Mouse (Mus musculus): ENCODE results near the gene Retnlb. TPM values are rescaled to one million over a fixed set of nuclear protein-coding genes. Genes with fewer than 3 reads are reported as not detected.
"Not testable (repeated sequence)": the region's sequence is repeated elsewhere in the genome, so short reads cannot be mapped to it uniquely, and the experiment has no call there.

The Retnlb gene
- not detected for total RNA-seq (2021)

DNA sequence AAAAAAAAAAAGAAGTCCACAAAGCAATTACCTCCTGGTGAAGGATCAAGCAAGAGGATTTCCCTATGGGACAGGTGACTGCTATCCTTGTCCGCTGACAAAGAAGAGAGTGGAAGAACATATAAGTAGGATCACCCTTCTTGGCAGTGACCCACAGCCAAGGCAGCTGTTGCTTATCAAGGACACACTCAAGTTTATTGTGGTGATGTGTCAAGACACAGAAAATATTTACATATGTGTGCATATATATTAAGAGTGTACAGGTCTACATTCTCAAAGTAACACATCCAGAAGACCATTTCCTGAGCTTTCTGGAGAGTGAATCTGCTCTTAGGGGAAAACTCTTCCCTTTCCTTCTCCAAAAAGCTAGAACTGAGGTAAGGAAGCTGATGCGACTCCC is at the start of gene Retnlb:
Gene Retnlb (plus strand): TSS at position 162 of the 400 bp plus-strand sequence.
- no peak for DNase-seq (ENCODE audit: extremely low spot score in 1 of 2, low spot score in 1 of 2)

DNA sequence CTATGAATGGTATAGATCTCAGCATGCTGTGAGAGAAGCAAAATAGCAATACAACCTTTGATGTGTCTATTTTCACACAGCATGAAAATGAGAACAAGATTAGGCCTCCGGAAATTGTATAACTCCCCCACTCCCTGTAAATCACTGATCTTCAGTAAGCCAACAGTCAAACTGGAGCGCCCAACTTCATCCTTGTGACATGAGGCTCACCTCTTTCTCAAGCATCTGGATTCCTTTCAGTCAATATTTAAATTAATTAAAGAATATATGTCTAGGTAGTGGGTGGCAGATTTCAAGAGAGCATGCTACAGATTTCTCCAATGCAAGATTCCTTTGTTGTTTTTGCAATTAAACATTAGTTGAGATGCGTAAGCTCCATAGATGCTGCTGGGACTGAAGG is 47.5 kb upstream of the Retnlb start:
- DNase-seq (ENCODE audit: extremely low spot score in 1 of 2, low spot score in 1 of 2), result no peak

DNA sequence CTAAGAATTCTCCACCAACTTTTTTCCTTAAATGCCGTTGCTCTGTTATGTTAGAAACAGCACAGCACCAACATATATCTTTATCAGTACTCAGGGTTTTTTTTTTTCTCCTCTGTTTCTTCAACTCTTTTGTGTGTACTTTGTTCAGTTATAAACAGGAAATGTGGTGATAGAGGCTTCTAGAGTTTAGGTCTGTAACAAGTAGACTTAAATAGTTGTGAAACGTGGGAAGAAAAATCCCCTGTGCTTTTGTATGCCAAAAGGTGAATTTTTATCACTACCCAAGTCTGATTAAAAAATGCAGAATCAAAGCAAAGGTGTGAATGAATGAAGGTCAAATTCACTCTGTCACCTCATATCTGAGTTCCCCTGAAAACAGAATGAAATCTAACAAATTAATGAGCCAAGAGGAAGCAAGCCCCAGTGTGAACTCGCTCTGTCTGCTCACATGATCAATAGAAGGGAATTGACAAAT is 44.6 kb upstream of the Retnlb start, which contains the start of gene Trat1:
Gene Trat1 (minus strand): TSS at position 51 of the 475 bp plus-strand sequence.
- DNase-seq (ENCODE audit: extremely low spot score in 1 of 2, low spot score in 1 of 2), result no peak

DNA sequence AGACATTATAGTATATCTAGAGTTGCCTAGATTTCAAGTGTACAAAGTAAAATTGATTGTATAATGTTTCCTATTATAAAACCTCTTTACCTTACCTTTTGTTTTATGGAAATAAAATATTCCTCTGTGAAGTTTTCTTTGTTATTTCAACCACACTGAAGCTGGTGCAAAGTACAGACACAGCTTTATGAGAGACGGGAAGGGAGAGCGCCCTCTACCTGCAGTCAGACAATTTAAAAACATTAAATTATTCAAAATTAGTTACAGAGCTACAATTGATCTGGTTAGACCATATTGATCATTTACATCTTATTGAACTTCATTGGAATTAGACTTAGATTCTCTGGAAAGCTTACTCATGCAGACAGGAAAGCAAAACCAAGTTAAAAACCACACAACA is 39.4 kb upstream of the Retnlb start:
- DNase-seq (ENCODE audit: extremely low spot score in 1 of 2, low spot score in 1 of 2), result no peak

DNA sequence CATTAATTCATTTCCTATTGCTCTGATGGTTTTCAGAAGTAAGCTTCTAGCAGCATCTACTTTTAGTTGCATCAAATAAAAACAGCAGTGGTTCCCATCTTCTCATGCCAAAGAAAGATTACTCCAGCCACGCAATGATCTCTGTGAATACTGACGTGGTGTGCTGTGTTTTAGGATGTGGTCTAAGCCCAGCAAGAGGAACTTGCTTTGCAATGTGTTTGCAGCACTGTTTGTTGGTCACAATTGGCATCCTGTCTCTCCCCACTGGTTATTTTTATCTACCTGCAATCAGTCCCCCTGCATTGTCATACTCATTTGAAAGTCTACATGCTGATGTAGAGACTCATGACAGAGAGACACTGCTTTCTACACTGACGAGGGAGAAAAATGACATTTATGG is 30.4 kb upstream of the Retnlb start:
- DNase-seq (ENCODE audit: extremely low spot score in 1 of 2, low spot score in 1 of 2), result no peak

DNA sequence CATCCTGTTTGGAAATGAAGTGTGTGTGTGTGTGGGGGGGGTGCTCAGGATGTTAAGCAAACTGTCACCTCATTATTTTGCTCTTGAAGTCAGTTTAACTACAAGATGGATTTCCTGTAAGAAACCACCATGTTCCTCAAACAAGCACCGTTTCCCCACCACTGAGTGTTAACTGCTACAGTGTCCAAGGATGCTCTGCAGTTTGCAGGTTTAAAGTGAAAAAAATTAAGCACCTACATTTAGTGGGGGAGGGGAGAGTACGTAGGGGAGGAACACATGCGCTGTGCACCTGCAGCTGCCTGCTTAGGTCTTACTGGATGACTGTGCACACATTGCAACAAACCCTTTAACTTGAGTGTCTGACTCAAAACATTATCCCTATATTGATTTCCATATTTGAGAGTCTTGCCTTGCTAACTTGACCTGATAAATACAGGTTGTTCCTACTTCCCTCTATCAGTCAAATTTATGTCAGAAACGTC is 27.9 kb upstream of the Retnlb start:
- no peak for DNase-seq (ENCODE audit: extremely low spot score in 1 of 2, low spot score in 1 of 2)

DNA sequence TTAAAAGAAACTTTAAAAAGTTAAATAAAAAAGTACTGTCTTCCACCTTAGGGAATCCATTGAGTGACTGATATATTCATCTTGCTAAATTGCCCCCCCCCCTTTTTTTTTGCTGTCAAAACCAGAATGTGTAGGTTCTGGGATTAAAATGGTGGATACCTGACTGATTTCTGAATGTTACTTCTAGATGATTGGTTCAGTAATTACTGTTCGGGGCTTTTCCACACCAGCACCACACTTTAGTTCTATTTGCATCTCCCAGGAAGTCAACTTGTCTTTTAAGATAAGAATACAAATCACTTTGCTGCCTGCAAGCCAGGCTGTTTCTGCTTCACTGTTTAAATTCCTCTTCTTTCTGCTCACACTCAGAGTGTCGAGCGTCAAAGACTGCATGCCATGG is 18.4 kb upstream of the Retnlb start:
- DNase-seq (ENCODE audit: extremely low spot score in 1 of 2, low spot score in 1 of 2), result no peak

DNA sequence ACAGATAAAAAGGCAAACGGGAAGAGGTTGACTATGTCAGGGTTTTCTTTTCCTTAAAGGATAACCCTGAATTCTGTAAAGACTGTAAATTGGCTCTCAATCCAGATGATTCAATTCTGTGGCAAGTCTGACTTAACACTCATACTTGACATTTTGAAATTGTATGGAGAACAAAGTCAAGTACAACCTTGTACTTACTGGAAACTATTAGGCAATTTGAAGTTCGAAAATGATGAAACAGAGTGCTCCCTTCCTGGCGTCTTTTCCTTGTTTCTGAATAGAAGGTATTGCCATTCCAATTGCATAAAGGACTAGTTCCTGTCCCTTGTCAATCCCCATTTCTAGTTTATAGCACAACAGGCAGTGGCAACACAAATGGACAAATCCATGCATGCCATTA is 17.2 kb upstream of the Retnlb start:
- DNase-seq (ENCODE audit: extremely low spot score in 1 of 2, low spot score in 1 of 2), result no peak

DNA sequence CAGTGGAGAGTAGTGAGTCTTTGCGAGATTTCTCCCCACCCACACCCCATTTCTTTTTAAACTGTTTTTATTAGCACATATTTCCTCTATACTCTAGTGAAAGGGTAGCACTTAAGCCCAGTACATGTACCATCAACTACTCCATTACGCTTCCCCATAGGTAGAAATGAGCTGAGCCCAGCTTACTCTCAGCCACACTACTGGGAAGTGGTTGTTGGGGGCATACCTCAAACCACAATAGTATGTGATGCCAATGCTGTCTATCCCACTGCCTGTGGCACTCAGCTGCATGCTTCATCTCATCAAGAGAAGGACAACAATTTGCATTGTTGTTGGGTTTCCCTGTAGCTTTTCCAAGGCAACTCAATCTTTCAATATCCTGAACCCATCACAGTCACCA is 15.8 kb upstream of the Retnlb start:
- no peak for DNase-seq (ENCODE audit: extremely low spot score in 1 of 2, low spot score in 1 of 2)

DNA sequence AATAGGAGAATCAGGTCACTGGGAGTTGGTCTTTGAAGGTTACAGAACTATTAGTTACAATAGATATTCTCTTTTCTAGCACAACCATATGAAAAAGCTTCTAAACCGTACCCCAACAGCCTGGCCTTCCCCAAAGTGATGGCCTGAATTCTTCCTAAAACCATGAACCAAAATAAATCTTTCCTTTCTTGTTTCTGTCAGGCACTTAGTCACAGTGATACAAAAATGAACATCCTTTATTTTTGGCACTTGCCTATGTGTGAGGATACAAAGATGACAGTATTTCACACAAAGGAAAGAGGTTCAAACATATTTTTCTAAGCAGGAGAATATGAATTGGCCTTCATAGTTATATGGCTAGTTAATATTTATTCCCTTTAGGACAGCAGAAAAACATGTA is 11.2 kb upstream of the Retnlb start:
- DNase-seq (ENCODE audit: extremely low spot score in 1 of 2, low spot score in 1 of 2), result no peak

DNA sequence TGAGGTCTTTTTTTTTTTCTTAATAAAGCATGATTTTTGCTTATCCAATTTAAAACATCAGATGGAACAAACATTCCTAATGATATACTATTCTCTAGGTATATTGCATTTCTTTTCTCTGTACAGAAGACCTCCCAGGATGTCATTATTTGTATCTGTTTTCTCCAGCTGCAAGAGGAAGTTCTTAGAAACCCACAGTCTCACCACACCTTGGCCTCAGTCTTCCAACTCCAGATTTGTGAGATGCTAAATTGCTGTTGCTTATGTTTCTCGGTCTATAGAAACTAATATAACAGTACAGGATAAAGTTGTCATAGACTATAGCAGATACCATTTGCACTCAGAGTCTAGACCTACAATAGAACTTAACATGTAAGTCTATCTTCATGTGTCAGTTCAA is 10.1 kb upstream of the Retnlb start:
- no peak for DNase-seq (ENCODE audit: extremely low spot score in 1 of 2, low spot score in 1 of 2)

DNA sequence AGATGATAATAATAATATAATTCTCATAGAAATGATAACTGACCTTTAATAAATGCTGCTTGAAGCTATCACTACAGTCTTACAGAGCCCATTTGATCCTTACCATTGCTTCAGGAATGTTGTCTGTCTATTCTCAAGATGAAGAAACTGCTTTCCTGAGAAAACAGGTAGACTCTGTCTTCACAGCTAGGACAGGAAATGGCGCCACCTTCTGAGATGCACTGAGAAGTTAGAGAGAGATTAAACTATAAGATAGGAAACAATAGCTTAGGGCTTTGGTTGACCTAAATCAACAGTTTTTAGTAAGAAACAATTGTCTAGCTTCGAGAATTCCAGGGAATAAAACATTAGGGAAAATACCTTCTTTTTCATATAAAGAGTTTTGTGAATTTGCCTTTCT is 7.3 kb upstream of the Retnlb start:
- DNase-seq (ENCODE audit: extremely low spot score in 1 of 2, low spot score in 1 of 2), result peak in 1 of 2 experiments; percentile 3

DNA sequence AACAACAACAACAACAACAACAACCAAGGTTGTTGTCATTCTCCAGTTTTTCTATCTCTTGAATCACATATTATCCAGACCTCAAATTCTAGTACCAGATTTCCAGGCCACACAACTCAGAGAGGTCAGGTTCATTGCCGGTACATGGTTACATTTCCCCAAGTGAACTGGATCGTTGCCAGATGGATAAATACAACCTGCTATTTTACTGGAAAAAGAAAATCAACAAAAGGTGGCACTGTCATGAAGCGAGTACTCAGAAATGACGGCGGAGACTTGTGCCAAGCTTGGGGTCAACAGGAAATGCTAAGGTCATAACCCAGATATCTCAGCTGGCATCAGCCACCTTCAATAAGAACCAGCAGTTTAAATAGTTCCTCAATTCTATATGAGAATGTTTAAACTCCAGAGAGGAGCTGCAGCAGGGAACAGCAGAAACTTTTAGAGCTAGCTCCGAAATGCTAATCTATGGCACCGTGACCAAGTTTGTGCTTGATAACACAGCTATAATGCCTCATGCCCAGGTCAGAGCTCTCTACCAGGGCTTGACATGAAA is 4.7 kb upstream of the Retnlb start:
- DNase-seq (ENCODE audit: extremely low spot score in 1 of 2, low spot score in 1 of 2), result no peak

DNA sequence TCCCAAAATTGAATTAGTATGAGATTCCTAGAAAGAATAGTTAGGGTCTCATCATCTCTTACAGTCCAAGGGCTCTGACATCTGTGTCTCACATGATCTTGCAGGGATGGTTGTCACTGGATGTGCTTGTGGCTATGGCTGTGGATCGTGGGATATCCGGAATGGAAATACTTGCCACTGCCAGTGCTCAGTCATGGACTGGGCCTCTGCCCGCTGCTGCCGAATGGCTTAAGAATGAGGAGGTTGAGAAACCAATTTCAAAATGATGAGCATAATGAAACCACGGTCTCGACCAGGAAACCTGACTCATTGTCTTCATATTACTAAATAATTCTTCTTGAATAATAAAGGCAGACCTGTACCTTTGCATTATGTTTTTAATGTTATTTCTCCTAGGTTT is 1.9 kb downstream of the Retnlb start:
- DNase-seq (ENCODE audit: extremely low spot score in 1 of 2, low spot score in 1 of 2), result no peak

DNA sequence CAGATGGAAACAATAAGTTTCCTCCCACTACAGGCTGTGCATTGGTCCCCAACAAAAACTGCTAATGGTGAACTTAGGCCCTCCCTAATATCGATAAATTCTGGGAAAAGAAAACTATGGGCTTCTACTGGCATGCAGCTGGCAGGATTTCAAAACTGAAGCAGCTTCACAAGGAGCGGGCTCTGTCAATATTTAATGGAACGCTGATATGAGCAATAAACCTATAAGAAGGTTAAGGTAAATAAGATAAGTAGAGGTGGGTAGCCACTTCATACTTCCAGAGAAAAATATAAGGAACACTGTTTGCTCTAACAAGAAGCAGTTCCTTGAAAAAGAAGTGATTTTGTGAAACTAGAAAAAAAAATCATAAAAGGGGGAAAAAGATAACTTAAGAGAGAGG is 9.8 kb downstream of the Retnlb start:
- DNase-seq (ENCODE audit: extremely low spot score in 1 of 2, low spot score in 1 of 2), result no peak

DNA sequence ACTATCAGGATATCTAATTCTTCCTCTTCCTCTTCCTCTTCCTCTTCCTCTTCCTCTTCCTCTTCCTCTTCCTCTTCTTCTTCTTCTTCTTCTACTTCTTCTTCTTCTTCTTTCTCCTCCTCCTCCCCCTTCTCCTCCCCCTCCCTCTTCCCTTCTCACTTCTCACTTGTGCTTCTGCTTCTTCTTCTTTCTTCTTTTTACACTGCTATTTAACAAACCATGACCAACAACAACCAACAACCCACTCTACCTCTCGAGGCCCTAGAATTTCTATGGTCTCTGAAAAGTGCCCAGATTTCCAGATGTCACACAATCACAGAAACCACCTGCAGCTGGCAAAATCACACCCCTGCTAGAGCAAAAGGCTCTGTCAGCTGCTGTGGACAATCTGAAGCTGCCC is 11.0 kb downstream of the Retnlb start:
- DNase-seq (ENCODE audit: extremely low spot score in 1 of 2, low spot score in 1 of 2), result no peak

DNA sequence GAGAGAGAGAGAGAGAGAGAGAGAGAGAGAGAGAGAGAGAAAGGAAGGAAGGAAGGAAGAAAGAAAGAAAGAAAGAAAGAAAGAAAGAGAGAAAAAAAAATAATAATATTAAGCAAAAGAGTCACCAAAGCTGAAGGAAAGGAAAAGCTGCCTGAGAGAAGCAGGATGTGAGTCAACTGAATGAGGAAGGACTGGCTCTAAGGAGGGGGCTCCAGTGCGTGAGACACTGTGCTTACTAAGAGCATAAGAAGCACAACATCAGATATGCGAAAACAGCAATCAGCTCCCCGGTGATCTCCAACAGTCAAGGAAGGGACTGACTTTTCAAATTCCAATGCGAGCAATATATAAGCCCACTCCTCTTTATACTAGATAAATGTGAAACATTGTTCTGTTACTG is 12.4 kb downstream of the Retnlb start:
- DNase-seq (ENCODE audit: extremely low spot score in 1 of 2, low spot score in 1 of 2), result no peak

DNA sequence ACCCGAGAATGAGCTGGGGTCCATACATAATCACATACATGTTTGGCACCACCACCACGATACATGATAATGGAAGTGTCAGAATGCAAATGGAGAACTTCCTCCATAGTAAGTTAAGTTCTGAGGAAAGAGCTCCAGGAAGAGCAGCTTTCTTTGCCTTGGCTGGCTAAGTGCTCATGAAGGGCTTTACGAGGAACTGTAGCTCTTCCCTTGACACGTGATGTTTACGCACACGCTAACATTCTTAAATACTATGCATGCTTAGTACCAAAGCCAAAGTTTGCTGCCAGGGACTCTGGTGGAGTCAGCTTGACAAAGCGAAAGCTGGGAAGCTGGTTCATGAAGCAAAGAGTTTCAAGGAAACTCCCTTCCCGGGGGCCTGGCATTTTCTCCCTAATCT is 15.4 kb downstream of the Retnlb start:
- no peak for DNase-seq (ENCODE audit: extremely low spot score in 1 of 2, low spot score in 1 of 2)

DNA sequence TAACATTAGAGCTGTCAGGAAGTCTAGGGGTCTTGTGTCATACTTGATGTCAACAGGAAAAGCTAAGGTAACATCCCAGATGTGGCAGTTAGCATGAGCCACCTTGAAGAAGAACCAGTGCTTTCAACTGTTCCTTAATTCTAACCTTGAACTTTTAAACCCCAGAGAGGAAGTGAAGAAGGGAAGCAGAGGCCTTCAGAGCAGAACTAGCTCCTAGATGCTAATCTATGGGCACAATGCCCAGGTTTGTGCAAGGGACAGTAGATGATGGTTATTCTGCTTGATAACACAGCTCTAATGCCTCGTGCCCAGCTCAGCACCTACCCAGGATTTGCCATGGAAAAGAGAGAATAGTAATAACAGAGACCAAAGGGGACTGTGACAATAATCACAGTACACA is 17.0 kb downstream of the Retnlb start:
- DNase-seq (ENCODE audit: extremely low spot score in 1 of 2, low spot score in 1 of 2), result not testable (repeated sequence)

DNA sequence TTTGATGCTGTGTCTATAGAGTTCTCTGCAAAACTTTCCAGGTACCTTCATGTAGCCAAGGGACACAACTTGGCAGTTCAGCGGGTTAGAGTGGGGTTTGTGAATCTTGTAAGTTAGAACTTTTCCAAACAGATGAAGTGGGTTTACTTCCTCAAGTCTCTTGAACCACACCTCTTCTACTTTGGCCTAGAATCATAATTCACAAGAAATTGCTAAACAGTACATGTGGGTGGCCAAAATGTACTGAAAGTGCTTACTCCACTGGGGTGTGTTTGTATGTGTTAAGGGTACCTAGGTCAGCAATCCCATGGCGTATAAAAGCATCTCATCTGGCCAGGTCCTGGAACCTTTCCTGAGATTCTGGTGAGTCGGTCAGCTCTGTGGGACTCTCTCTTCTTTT is 25.6 kb downstream of the Retnlb start, which contains the start of gene Retnla:
Gene Retnla (plus strand): TSS at position 286 of the 400 bp plus-strand sequence.
- no peak for DNase-seq (ENCODE audit: extremely low spot score in 1 of 2, low spot score in 1 of 2)

DNA sequence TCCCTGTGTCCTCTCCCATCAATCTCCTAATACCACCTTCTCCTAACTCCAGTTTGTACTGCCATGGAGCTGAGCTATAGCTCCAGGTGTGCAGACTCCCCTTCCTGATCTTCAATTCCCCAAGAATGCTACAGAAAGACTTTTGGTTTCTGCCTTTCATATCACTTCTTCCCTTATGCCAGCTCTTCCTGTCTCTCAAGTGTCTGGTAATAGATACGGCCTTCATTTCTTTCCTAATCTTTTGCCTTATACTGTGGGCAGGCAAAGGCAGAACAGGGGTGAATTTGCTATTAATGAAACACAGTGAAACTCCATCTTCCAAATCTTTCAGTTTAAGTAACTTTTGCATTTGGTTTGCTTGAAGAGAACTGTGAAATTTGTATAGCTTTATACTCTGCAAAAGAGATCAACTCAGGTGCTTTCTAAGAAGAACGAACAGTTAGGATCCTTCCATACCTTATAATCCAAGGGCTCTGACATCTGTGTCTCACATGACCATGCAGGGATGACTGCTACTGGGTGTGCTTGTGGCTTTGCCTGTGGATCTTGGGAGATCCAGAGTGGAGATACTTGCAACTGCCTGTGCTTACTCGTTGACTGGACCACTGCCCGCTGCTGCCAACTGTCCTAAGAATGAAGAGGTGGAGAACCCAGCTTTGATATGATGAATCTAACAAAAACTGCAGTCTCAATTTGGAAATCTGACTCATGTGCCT is 27.2 kb downstream of the Retnlb start:
- no peak for DNase-seq (ENCODE audit: extremely low spot score in 1 of 2, low spot score in 1 of 2)

DNA sequence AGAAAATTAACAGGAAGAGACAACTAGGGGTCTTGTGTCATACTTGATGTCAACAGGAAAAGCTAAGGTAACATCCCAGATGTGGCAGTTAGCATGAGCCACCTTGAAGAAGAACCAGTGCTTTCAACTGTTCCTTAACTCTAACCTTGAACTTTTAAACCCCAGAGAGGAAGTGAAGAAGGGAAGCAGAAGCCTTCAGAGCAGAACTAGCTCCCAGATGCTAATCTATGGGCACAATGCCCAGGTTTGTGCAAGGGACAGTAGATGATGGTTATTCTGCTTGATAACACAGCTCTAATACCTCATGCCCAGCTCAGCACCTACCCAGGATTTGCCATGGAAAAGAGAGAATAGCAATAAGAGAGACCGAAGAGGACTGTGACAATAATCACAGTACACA is 48.3 kb downstream of the Retnlb start:
- DNase-seq (ENCODE audit: extremely low spot score in 1 of 2, low spot score in 1 of 2), result not testable (repeated sequence)

Measured in layer of hippocampus, postnatal 25 days (tissue).